In genomic region chr19:41372322-41372721, GRCm38 (mm10) we compare ENCODE assay signal across 27 mouse cellular contexts. TPM values are rescaled to one million over a fixed set of nuclear protein-coding genes. Genes with fewer than 3 reads are reported as not detected.
DNase-seq lines count a peak whose midpoint lies in the region; ATAC-seq and TF ChIP-seq lines count a peak whose summit lies in the region.
"Had no signal": no experiment of that assay in that cellular context is flagged by ENCODE, and none has a peak within 500 bp of the region (broad histone marks: within the 10 kb centered on the region; RNA-seq: fewer than 3 reads in every experiment).

No protein-coding gene starts in this region.

- intact Hi-C loops in heart, postnatal 36 days (cut with DNase I), result no loop called here

- TF ChIP-seq CTCF in liver, postnatal 0 days (IDR thresholded peaks at IDR 0.05; ENCODE audit: low read depth), result no peak

- H3K9me3 ChIP-seq in liver, postnatal 0 days (ENCODE audit: low read length), result no peaks in the 10 kb centered on the region
- H3K9me3 ChIP-seq in liver, embryonic 11.5 days (ENCODE audit: control insufficient read depth, low read length), result no peaks in the 10 kb centered on the region
- H3K9me3 ChIP-seq in hindbrain, embryonic 12.5 days (replicated peaks), result no peaks in the 10 kb centered on the region
- H3K9me3 ChIP-seq: forebrain, embryonic 13.5 days; heart, embryonic 12.5 days; hindbrain, embryonic 10.5 days; liver, embryonic 13.5 days; midbrain, embryonic 13.5 days had no signal

- H3K4me1 ChIP-seq in liver, postnatal 0 days (ENCODE audit: insufficient read depth), result peaks cover 39% of the 10 kb centered on the region
- no peaks in the 10 kb centered on the region for H3K4me1 ChIP-seq in liver, embryonic 11.5 days (replicated peaks; ENCODE audit: control insufficient read depth, insufficient read depth, low read length)
- no peaks in the 10 kb centered on the region for H3K4me1 ChIP-seq in hindbrain, embryonic 12.5 days
- H3K4me1 ChIP-seq: forebrain, embryonic 13.5 days; heart, embryonic 12.5 days; midbrain, embryonic 13.5 days had no signal

- H3K36me3 ChIP-seq in liver, postnatal 0 days (replicated peaks; ENCODE audit: insufficient read depth, low read length), result peaks cover 40% of the 10 kb centered on the region
- no peaks in the 10 kb centered on the region for H3K36me3 ChIP-seq in liver, embryonic 11.5 days (ENCODE audit: control insufficient read depth, insufficient read depth, low read length)
- H3K36me3 ChIP-seq in hindbrain, embryonic 12.5 days, result no peaks in the 10 kb centered on the region
- H3K36me3 ChIP-seq: heart, embryonic 12.5 days; hindbrain, embryonic 10.5 days; liver, embryonic 13.5 days; midbrain, embryonic 13.5 days had no signal

- H3K4me3 ChIP-seq in liver, postnatal 0 days (ENCODE audit: low read depth, low read length), result no peak overlapping the region
- no peak overlapping the region for H3K4me3 ChIP-seq in liver, embryonic 11.5 days (ENCODE audit: low read depth, low read length)
- H3K4me3 ChIP-seq in hindbrain, embryonic 12.5 days, result no peak overlapping the region
- H3K4me3 ChIP-seq: forebrain, embryonic 13.5 days; heart, embryonic 12.5 days; hindbrain, embryonic 10.5 days; liver, embryonic 13.5 days; megakaryocyte, embryonic 14.5 days; midbrain, embryonic 13.5 days had no signal

- no peak for ATAC-seq in liver, postnatal 0 days
- ATAC-seq in liver, embryonic 11.5 days (replicated peaks; ENCODE audit: low FRiP score), result no peak
- peak; percentile 4 to 45; a peak in 2 of 4 replicates for ATAC-seq in hematopoietic stem cell, adult 5-6 weeks (replicated peaks in 1 of 2; ENCODE audit: insufficient read depth in 1 of 2, low FRiP score in 2 of 2, low TSS enrichment in 1 of 2, low read depth in 1 of 2, poor library complexity in 2 of 2, severe bottlenecking in 2 of 2)
- ATAC-seq in neutrophil, adult 5-6 weeks (ENCODE audit: extremely low read depth, insufficient number of reproducible peaks, low FRiP score, poor library complexity, severe bottlenecking), result peak; percentile 66
- ATAC-seq in hindbrain, embryonic 12.5 days (ENCODE audit: low FRiP score), result no peak
- ATAC-seq: activated CD4-positive, CD25-positive, alpha-beta regulatory T cell, adult 4 months; forebrain, embryonic 13.5 days; hindbrain, embryonic 16.5 days; midbrain, embryonic 13.5 days had no signal

- WGBS in liver, postnatal 0 days (ENCODE audit: insufficient replicate concordance), result 47% methylated on average over 4 of the region's 4 CpGs
- 67% methylated on average over 4 of the region's 4 CpGs for WGBS in liver, embryonic 11.5 days
- 91% methylated on average over 4 of the region's 4 CpGs for WGBS in hindbrain, embryonic 12.5 days

- H3K27me3 ChIP-seq in liver, postnatal 0 days (ENCODE audit: insufficient read depth, low read length), result no peaks in the 10 kb centered on the region
- H3K27me3 ChIP-seq in liver, embryonic 11.5 days (replicated peaks; ENCODE audit: control insufficient read depth, insufficient read depth, low read length), result no peaks in the 10 kb centered on the region
- H3K27me3 ChIP-seq in hindbrain, embryonic 12.5 days, result no peaks in the 10 kb centered on the region
- H3K27me3 ChIP-seq: forebrain, embryonic 13.5 days; heart, embryonic 12.5 days; liver, embryonic 13.5 days; midbrain, embryonic 13.5 days had no signal

- no peak for TF ChIP-seq EP300 in liver, postnatal 0 days (IDR thresholded peaks at IDR 0.05; ENCODE audit: low read depth)

- no peak overlapping the region for H3K9ac ChIP-seq in liver, postnatal 0 days (replicated peaks)
- no peak overlapping the region for H3K9ac ChIP-seq in liver, embryonic 11.5 days (ENCODE audit: low read depth, low read length)
- H3K9ac ChIP-seq in hindbrain, embryonic 12.5 days, result no peak overlapping the region
- H3K9ac ChIP-seq: forebrain, embryonic 13.5 days; heart, embryonic 12.5 days; liver, embryonic 13.5 days; lung, embryonic 14.5 days; midbrain, embryonic 13.5 days had no signal

- H3K4me2 ChIP-seq in liver, postnatal 0 days (ENCODE audit: low read depth, low read length), result no peak overlapping the region
- no peak overlapping the region for H3K4me2 ChIP-seq in liver, embryonic 11.5 days
- no peak overlapping the region for H3K4me2 ChIP-seq in hindbrain, embryonic 12.5 days (replicated peaks)
- H3K4me2 ChIP-seq: forebrain, embryonic 13.5 days; heart, embryonic 12.5 days; liver, embryonic 13.5 days; lung, embryonic 14.5 days; midbrain, embryonic 13.5 days had no signal

- no peak for DNase-seq in liver, postnatal 0 days
- DNase-seq in liver, embryonic 11.5 days (ENCODE audit: low spot score), result no peak
- DNase-seq in MEL-GATA-1-ER (ENCODE audit: extremely low read depth, low read depth), result peak; percentile 59
- no peak for DNase-seq in heart, postnatal 36 days
- no peak for DNase-seq in thymus, postnatal 4 days
- DNase-seq: adrenal gland, adult 8-10 months; cerebellum, adult 2 months; cerebellum, postnatal 14 days; gastrocnemius, postnatal 25 days; heart, adult 18-20 months; kidney, adult 2 months; kidney, postnatal 36 days; liver, embryonic 13.5 days; lung, embryonic 14.5 days; lung, postnatal 14 days; retina, postnatal 1 day; right cerebral cortex, postnatal 14 days had no signal

- 0 out of 2 replicates have a peak overlapping the region, but pooled peaks have one; percentile 23 for H3K27ac ChIP-seq in liver, postnatal 0 days (ENCODE audit: low read depth)
- H3K27ac ChIP-seq in liver, embryonic 11.5 days (ENCODE audit: low read depth, low read length), result no peak overlapping the region
- no peak overlapping the region for H3K27ac ChIP-seq in hindbrain, embryonic 12.5 days
- H3K27ac ChIP-seq: forebrain, embryonic 13.5 days; hindbrain, embryonic 10.5 days; liver, embryonic 13.5 days; midbrain, embryonic 13.5 days had no signal

RNA-seq across cellular contexts. Expression of gene Pik3ap1, which starts 12.6 kb away (rescaled TPM):
- 17.1 and 21.8 TPM in 2 replicates for polyA plus RNA-seq in liver, postnatal 0 days (2015; fragmentation: Nextera tagmentation; extraction: Ambion mirVana)
- polyA plus RNA-seq in liver, embryonic 11.5 days (2014; fragmentation: Nextera tagmentation; extraction: Ambion mirVana), result 5.4 and 5.6 TPM in 2 replicates
- 28.9 and 33.5 TPM in 2 replicates for total RNA-seq in hematopoietic stem cell, adult 5-6 weeks (2017)
- total RNA-seq in neutrophil, adult 5-6 weeks (2017), result 103 and 110 TPM in 2 replicates
- 1 to 10 TPM; 1.7 to 2.5 TPM for total RNA-seq in heart, postnatal 36 days (2021)
- polyA plus RNA-seq in hindbrain, embryonic 12.5 days (2016; fragmentation: Nextera tagmentation; extraction: Ambion mirVana), result 2.5 and 2.9 TPM in 2 replicates

Comparison
In these comparisons a context has a peak if more than half of its experiments do, and no peak if none do; other contexts are left out.
1. ATAC-seq: peak in hematopoietic stem cell, adult 5-6 weeks (2 of 2) and neutrophil, adult 5-6 weeks (single experiment); none in liver, postnatal 0 days (single experiment), liver, embryonic 11.5 days (single experiment) and hindbrain, embryonic 12.5 days (single experiment).